Mouse (Mus musculus): ENCODE results near the gene Kcnip1. TPM values are rescaled to one million over a fixed set of nuclear protein-coding genes. Genes with fewer than 3 reads are reported as not detected.

Kcnip1 gene
- total RNA-seq, 2 experiments from 2014 or later = 28.1 TPM

DNA sequence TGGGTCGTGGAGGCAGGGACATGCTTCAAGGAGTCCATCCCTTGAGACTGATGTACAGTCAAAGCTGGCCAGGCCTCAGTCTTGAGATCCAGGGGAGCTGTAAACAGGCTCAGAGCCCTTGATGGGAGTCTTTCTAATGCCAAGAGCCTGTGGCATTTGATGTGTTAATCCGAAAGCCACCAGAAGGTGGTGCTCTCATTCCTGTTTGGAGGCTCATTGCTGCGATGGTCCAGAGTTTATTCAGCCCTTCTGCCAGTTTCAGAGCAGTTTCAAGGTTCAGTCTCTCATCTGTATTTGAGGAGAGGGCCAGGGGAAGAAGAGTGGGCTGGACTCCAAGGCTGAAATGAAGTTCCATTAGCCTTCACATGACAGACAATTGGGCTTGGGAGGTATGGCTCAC lies 259.7 kb downstream of the Kcnip1 start:
- TF ChIP-seq CTCF (IDR thresholded peaks at IDR 0.05) = peak; percentile 83
- Histone ChIP-seq H3K4me3 (no peak overlapping the region), H3K27ac (no peak overlapping the region)
- peak; percentile 76 to 83 for DNase-seq (ENCODE audit: extremely low spot score in 1 of 2, low spot score in 2 of 2)
- intact Hi-C loops (cut with DNase I) = loop anchor here (1.0 to 5.0 kb wide), 4 partner anchors 109 to 479 kb away; no protein-coding TSS in a partner anchor

DNA sequence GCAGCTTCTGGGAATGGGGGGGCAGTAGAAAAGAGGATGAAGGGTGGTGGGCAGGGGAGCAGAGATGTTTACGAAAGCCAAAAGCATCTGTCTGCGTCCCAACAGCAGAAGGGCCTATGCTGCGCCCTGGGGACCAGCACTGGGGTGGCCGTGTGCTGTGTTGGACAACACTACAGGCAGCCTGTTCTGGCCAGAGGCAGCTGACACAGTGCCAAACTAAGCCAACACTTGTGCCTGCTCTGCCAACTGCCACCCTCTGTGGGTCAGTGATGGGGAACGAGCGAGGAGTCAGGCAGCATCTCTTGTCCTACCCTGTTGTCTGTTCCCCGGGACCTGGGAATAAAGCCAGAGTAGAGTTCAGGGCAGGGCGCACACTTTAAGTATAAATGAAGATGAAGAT lies 260.6 kb downstream of the Kcnip1 start:
- DNase-seq (ENCODE audit: extremely low spot score in 1 of 2, low spot score in 2 of 2) = no peak
- no peak for TF ChIP-seq CTCF (IDR thresholded peaks at IDR 0.05)
- intact Hi-C loops (cut with DNase I) = loop anchor here (5.0 kb wide), 2 partner anchors 110 to 480 kb away; no protein-coding TSS in a partner anchor
- Histone ChIP-seq H3K27ac (no peak overlapping the region), H3K4me3 (no peak overlapping the region)

GRCm38 (mm10) chr11:33721297-33721696 lies 271.7 kb downstream of the Kcnip1 start:
- Histone ChIP-seq H3K27ac (no peak overlapping the region), H3K4me3 (no peak overlapping the region)
- TF ChIP-seq CTCF (IDR thresholded peaks at IDR 0.05) = peak; percentile 87
- intact Hi-C loops (cut with DNase I) = loop anchor here (1.0 to 10.0 kb wide), 5 partner anchors 69 to 544 kb away; no protein-coding TSS in a partner anchor
- DNase-seq (ENCODE audit: extremely low spot score in 1 of 2, low spot score in 2 of 2) = peak; percentile 63 to 80

DNA sequence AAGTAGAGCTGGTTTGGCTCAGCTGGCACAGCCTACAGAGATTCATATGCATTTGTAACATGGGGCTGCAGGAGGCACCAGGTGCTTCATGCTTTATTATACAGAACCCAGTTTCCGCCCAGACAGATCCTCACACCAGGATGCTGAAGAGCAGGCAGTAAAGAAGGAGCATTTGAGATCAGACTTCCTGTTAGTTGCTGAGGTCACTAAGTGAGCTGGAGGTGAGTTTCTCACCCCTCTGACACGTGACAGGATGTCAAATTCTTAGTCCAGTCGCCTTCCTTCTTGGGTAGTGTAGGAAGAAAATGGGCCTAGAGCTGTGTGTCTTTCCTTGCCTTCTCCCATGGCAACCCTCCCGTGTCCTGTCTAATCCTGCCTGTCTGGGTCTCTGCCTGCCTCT lies 286.2 kb downstream of the Kcnip1 start:
- intact Hi-C loops (cut with DNase I) = no loop called here

DNA sequence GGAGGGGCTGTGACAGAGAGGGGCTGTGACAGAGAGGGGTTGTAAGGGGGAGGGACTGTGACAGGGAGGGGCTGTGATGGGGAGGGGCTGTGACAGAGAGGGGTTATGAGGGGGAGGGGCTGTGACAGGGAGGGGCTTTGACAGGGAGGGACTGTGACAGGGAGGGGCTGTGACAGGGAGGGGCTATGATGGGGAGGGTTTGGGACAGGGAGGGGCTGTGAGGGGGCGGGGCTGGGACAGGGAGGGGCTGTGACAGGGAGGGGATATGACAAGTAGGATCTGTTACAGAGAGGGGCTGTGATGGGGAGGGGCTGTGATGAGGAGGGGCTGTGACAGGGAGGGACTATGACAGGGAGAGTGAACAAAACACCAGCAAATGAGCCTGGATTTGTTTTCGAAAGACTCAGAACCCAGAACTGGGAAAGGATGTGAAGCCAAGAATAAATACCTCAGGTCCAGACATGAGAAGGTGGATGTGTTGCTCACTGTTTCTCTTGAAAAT lies 290.9 kb downstream of the Kcnip1 start:
- no peak for DNase-seq (ENCODE audit: extremely low spot score in 1 of 2, low spot score in 2 of 2)
- Histone ChIP-seq H3K4me3 (no peak overlapping the region), H3K27ac (no peak overlapping the region)
- no peak for TF ChIP-seq CTCF (IDR thresholded peaks at IDR 0.05)
- intact Hi-C loops (cut with DNase I) = no loop called here

More for the DNA sequence above, 286.2 kb downstream of the Kcnip1 start:
- TF ChIP-seq CTCF (IDR thresholded peaks at IDR 0.05) = no peak
- H3K4me3 ChIP-seq = no peak overlapping the region
- H3K27ac ChIP-seq = no peak overlapping the region
- no peak for DNase-seq (ENCODE audit: extremely low spot score in 1 of 2, low spot score in 2 of 2)

DNA sequence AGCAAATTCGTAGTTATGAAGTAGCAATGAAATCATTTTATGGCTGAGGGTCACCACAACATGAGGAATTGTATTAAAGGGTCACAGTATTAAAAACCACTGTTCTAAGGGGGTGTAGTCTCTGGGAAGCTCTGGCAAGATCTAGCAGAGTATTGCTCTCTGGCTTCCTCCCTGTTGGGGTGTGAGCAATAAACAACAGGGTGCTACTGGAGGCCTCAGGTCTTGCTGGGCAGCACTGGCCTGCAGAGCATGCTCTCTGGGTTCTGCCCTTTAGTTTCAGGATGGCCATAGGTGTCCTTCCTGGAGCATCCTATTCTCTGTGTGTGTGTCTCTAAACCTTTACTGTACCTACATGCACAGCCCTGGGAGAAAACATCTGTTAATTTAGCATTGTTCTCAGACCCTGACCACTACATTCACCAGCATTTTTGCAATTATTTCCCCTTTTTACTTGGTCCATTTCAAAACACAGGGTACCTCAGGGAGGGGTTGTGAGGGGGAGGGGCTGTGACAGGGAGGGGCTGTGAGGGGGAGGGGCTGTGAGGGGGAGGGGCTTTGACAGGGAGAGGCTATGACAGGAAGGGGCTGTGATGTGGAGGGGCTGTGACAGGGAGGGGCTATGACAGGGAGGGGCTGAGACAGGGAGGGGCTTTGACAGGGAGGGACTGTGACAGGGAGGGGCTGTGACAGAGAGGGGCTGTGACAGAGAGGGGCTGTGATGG lies 291.6 kb downstream of the Kcnip1 start:
- no peak for TF ChIP-seq CTCF (IDR thresholded peaks at IDR 0.05)
- Histone ChIP-seq H3K4me3 (no peak overlapping the region), H3K27ac (no peak overlapping the region)
- intact Hi-C loops (cut with DNase I) = no loop called here
- no peak for DNase-seq (ENCODE audit: extremely low spot score in 1 of 2, low spot score in 2 of 2)

DNA sequence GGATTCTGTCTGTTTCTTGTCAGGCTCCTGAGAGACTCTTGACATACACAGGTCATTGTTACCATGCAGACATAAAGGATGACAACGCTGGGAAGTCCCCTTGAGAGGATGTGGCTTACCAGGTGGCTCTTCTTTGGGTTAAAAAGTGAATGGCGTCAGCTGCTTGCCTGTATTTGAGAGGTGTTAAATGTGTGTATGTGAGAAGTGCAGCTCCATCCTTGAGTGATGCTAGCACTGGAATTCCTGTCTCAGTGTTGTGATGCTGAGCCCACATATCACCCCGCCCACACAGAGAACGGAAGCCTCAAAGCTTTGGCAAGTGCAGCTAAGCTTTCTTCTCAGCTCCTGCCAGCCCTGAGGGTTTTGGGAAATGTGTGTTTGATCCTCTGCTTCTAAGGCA lies 292.2 kb downstream of the Kcnip1 start:
- Histone ChIP-seq H3K4me3 (no peak overlapping the region), H3K27ac (no peak overlapping the region)
- intact Hi-C loops (cut with DNase I) = no loop called here
- TF ChIP-seq CTCF (IDR thresholded peaks at IDR 0.05) = no peak
- peak; percentile 75 to 79 for DNase-seq (ENCODE audit: extremely low spot score in 1 of 2, low spot score in 2 of 2)

- no peak for TF ChIP-seq CTCF (IDR thresholded peaks at IDR 0.05)
- intact Hi-C loops (cut with DNase I) = no loop called here
- no peak for DNase-seq (ENCODE audit: extremely low spot score in 1 of 2, low spot score in 2 of 2)
- Histone ChIP-seq H3K27ac (no peak overlapping the region), H3K4me3 (no peak overlapping the region)
These were observed 302.8 kb downstream of the Kcnip1 start for GRCm38 (mm10) chr11:33690181-33690580.

DNA sequence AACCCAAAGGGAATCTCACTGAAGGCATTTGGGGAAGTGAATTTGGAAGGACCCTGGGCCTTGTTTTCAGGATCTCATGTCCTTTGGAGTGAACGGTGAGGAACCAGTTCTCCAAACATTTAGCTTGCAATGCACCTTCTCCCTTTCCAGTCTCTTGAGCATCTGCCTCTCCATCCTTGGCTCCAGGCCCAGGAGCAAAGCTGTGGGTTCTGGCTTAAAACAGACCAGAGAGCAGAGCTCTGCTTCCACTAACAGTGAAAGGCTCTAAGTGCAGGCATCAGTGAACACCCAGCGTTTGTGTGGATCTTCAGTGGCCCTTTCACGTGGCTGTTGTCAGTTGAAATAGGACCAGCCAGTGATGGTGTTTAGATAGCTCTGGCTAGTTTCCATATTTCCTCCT lies 307.0 kb downstream of the Kcnip1 start:
- peak; percentile 21 to 57 for DNase-seq (ENCODE audit: extremely low spot score in 1 of 2, low spot score in 2 of 2)
- Histone ChIP-seq H3K27ac (no peak overlapping the region), H3K4me3 (no peak overlapping the region)
- intact Hi-C loops (cut with DNase I) = no loop called here
- TF ChIP-seq CTCF (IDR thresholded peaks at IDR 0.05) = no peak

GRCm38 (mm10) chr11:33680151-33680550 lies 312.8 kb downstream of the Kcnip1 start:
- DNase-seq (ENCODE audit: extremely low spot score in 1 of 2, low spot score in 2 of 2) = no peak
- Histone ChIP-seq H3K4me3 (0 out of 2 replicates have a peak overlapping the region, but pooled peaks have one; percentile 13), H3K27ac (no peak overlapping the region)
- intact Hi-C loops (cut with DNase I) = no loop called here
- no peak for TF ChIP-seq CTCF (IDR thresholded peaks at IDR 0.05)

DNA sequence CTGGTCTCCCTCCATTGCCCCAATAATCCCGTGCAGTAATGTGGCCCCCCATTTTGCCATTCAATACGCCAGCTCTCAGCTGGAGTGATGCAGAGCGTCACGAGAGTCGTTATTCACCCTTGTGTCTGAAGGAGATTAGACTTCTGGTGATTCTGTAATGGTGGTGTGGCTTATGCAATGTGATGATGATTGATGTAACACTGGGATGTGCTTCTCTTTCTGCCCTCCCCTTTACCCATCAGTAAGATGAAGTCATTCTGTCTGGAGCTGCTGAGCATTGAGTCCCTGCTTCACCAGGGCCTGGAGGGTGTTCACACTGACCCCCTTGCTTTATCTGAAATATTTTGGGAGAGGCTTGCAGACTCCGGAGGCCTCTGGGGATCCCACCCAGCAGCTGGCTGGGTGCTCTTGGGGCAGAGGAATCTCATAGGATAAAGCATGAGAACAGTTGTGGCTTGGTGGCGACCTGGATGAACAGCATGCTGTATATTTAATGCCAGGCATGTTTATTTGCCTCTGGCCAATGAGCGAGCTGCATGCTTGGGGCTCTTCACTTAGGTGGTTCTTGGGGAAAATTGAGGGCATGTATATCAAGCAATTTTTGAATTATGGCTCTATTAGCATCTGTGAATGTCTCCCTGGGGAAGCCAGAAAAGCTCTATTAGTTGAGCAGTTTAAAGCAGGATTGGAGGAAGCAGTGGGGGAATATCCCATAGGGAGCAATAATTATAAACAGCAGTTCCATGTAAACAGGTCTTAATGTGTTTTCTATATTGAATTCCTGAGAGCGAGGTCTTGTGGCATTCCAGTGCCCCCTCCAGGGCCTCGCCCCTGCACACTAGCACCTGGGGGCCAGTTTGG lies 322.6 kb downstream of the Kcnip1 start:
- TF ChIP-seq CTCF (IDR thresholded peaks at IDR 0.05) = no peak
- H3K27ac ChIP-seq = no peak overlapping the region
- no peak for DNase-seq (ENCODE audit: extremely low spot score in 1 of 2, low spot score in 2 of 2)
- intact Hi-C loops (cut with DNase I) = no loop called here
- no peak overlapping the region for H3K4me3 ChIP-seq

- Histone ChIP-seq H3K4me3 (no peak overlapping the region), H3K27ac (no peak overlapping the region)
- TF ChIP-seq CTCF (IDR thresholded peaks at IDR 0.05) = no peak
- intact Hi-C loops (cut with DNase I) = no loop called here
- no peak for DNase-seq (ENCODE audit: extremely low spot score in 1 of 2, low spot score in 2 of 2)
These were observed 324.6 kb downstream of the Kcnip1 start for GRCm38 (mm10) chr11:33668376-33668775.

All from left cerebral cortex, adult 2 months (tissue).